Mouse (Mus musculus): ENCODE measurements around the gene Fblim1. TPM values are rescaled to one million over a fixed set of nuclear protein-coding genes. Genes with fewer than 3 reads are reported as not detected.
A peak's percentile ranks its signal among the peaks of the same experiment; 100 is the strongest.

Gene Fblim1
- polyA plus RNA-seq, 1 experiment from 2014 or later: 58.1 TPM

GRCm38 (mm10) chr4:141604493-141604892, 1.4 kb downstream of the Fblim1 start:
- peaks cover 22% of the 10 kb centered on the region for H3K4me1 ChIP-seq (replicated peaks; ENCODE audit: insufficient read depth, low read length)
- H3K36me3 ChIP-seq (ENCODE audit: insufficient read depth, low read length): no peaks in the 10 kb centered on the region
- peak; percentile 85 for DNase-seq (ENCODE audit: low spot score)
- H3K4me3 ChIP-seq (replicated peaks; ENCODE audit: low read depth, low read length): no peak overlapping the region
- no peaks in the 10 kb centered on the region for H3K9me3 ChIP-seq (replicated peaks; ENCODE audit: low read length)
- H3K27ac ChIP-seq: peak overlapping the region; percentile 82
- H3K9ac ChIP-seq (ENCODE audit: low read depth, low read length): no peak overlapping the region
- 21% methylated on average over 8 of the region's 8 CpGs for WGBS
- ATAC-seq (replicated peaks; ENCODE audit: low FRiP score, low read depth): peak; percentile 50
- no peak for TF ChIP-seq CTCF (IDR thresholded peaks at IDR 0.05; ENCODE audit: low read depth)
- no peak overlapping the region for H3K4me2 ChIP-seq (ENCODE audit: low read length)
- H3K27me3 ChIP-seq (ENCODE audit: insufficient read depth, low read length): no peaks in the 10 kb centered on the region

- H3K27ac ChIP-seq: peak overlapping the region; percentile 82
- DNase-seq (ENCODE audit: low spot score): no peak
- no peaks in the 10 kb centered on the region for H3K9me3 ChIP-seq (replicated peaks; ENCODE audit: low read length)
- no peak for TF ChIP-seq CTCF (IDR thresholded peaks at IDR 0.05; ENCODE audit: low read depth)
- H3K36me3 ChIP-seq (ENCODE audit: insufficient read depth, low read length): no peaks in the 10 kb centered on the region
- no peaks in the 10 kb centered on the region for H3K27me3 ChIP-seq (ENCODE audit: insufficient read depth, low read length)
- peaks cover 22% of the 10 kb centered on the region for H3K4me1 ChIP-seq (replicated peaks; ENCODE audit: insufficient read depth, low read length)
- ATAC-seq (replicated peaks; ENCODE audit: low FRiP score, low read depth): no peak
- H3K4me2 ChIP-seq (ENCODE audit: low read length): no peak overlapping the region
- 71% methylated on average over 4 of the region's 4 CpGs for WGBS
- no peak overlapping the region for H3K4me3 ChIP-seq (replicated peaks; ENCODE audit: low read depth, low read length)
- no peak overlapping the region for H3K9ac ChIP-seq (ENCODE audit: low read depth, low read length)
Observed at GRCm38 (mm10) chr4:141603921-141604320, 2.0 kb downstream of the Fblim1 start.

- 56% methylated on average over 11 of the region's 11 CpGs for WGBS
- H3K27ac ChIP-seq: peak overlapping the region; percentile 76
- peak; percentile 59 for DNase-seq (ENCODE audit: low spot score)
Observed at GRCm38 (mm10) chr4:141602523-141603223, 3.2 kb downstream of the Fblim1 start.

GRCm38 (mm10) chr4:141601148-141601862, 4.6 kb downstream of the Fblim1 start:
- no peak overlapping the region for H3K9ac ChIP-seq (ENCODE audit: low read depth, low read length)
- H3K9me3 ChIP-seq (replicated peaks; ENCODE audit: low read length): no peaks in the 10 kb centered on the region
- no peak overlapping the region for H3K4me3 ChIP-seq (replicated peaks; ENCODE audit: low read depth, low read length)
- TF ChIP-seq CTCF (IDR thresholded peaks at IDR 0.05; ENCODE audit: low read depth): no peak; the same call in 1 of the 2 replicates
- WGBS: 74% methylated on average over 12 of the region's 12 CpGs
- ATAC-seq (replicated peaks; ENCODE audit: low FRiP score, low read depth) (no peak), DNase-seq (ENCODE audit: low spot score) (no peak)
- no peak overlapping the region for H3K27ac ChIP-seq
- H3K36me3 ChIP-seq (ENCODE audit: insufficient read depth, low read length): no peaks in the 10 kb centered on the region
- no peak overlapping the region for H3K4me2 ChIP-seq (ENCODE audit: low read length)
- H3K4me1 ChIP-seq (replicated peaks; ENCODE audit: insufficient read depth, low read length): peaks cover 25% of the 10 kb centered on the region
- no peaks in the 10 kb centered on the region for H3K27me3 ChIP-seq (ENCODE audit: insufficient read depth, low read length)

More at GRCm38 (mm10) chr4:141602523-141603223, 3.2 kb downstream of the Fblim1 start:
- TF ChIP-seq CTCF (IDR thresholded peaks at IDR 0.05; ENCODE audit: low read depth): peak; percentile 40; the same call in 1 of the 2 replicates
- no peak overlapping the region for H3K9ac ChIP-seq (ENCODE audit: low read depth, low read length)
- H3K36me3 ChIP-seq (ENCODE audit: insufficient read depth, low read length): no peaks in the 10 kb centered on the region
- H3K9me3 ChIP-seq (replicated peaks; ENCODE audit: low read length): no peaks in the 10 kb centered on the region
- no peak for ATAC-seq (replicated peaks; ENCODE audit: low FRiP score, low read depth)
- H3K4me1 ChIP-seq (replicated peaks; ENCODE audit: insufficient read depth, low read length): peaks cover 24% of the 10 kb centered on the region
- H3K4me2 ChIP-seq (ENCODE audit: low read length): no peak overlapping the region
- no peaks in the 10 kb centered on the region for H3K27me3 ChIP-seq (ENCODE audit: insufficient read depth, low read length)
- no peak overlapping the region for H3K4me3 ChIP-seq (replicated peaks; ENCODE audit: low read depth, low read length)

GRCm38 (mm10) chr4:141600364-141600763, 5.5 kb downstream of the Fblim1 start:
- Histone ChIP-seq H3K4me1 (replicated peaks; ENCODE audit: insufficient read depth, low read length) (peaks cover 22% of the 10 kb centered on the region), H3K27ac (peak overlapping the region; percentile 14; the same call in 1 of the 2 replicates), H3K36me3 (ENCODE audit: insufficient read depth, low read length) (no peaks in the 10 kb centered on the region), H3K9ac (ENCODE audit: low read depth, low read length) (no peak overlapping the region), H3K4me2 (ENCODE audit: low read length) (peak overlapping the region; percentile 97), H3K4me3 (replicated peaks; ENCODE audit: low read depth, low read length) (no peak overlapping the region), H3K27me3 (ENCODE audit: insufficient read depth, low read length) (no peaks in the 10 kb centered on the region), H3K9me3 (replicated peaks; ENCODE audit: low read length) (no peaks in the 10 kb centered on the region)
- ATAC-seq (replicated peaks; ENCODE audit: low FRiP score, low read depth): no peak
- TF ChIP-seq CTCF (IDR thresholded peaks at IDR 0.05; ENCODE audit: low read depth): no peak
- 42% methylated on average over 6 of the region's 6 CpGs for WGBS
- no peak for DNase-seq (ENCODE audit: low spot score)

GRCm38 (mm10) chr4:141599251-141600141, 6.4 kb downstream of the Fblim1 start:
- peak overlapping the region; percentile 97 for H3K4me2 ChIP-seq (ENCODE audit: low read length)
- no peaks in the 10 kb centered on the region for H3K27me3 ChIP-seq (ENCODE audit: insufficient read depth, low read length)
- WGBS: 1% methylated on average over 45 of the region's 57 CpGs
- H3K9ac ChIP-seq (ENCODE audit: low read depth, low read length): peak overlapping the region; percentile 78
- ATAC-seq (replicated peaks; ENCODE audit: low FRiP score, low read depth): no peak
- H3K4me1 ChIP-seq (replicated peaks; ENCODE audit: insufficient read depth, low read length): peaks cover 18% of the 10 kb centered on the region
- peaks cover 8% of the 10 kb centered on the region for H3K36me3 ChIP-seq (ENCODE audit: insufficient read depth, low read length)
- H3K9me3 ChIP-seq (replicated peaks; ENCODE audit: low read length): no peaks in the 10 kb centered on the region
- no peak for DNase-seq (ENCODE audit: low spot score)
- no peak for TF ChIP-seq CTCF (IDR thresholded peaks at IDR 0.05; ENCODE audit: low read depth)
- H3K27ac ChIP-seq: peak overlapping the region; percentile 94
- peak overlapping the region; percentile 63 for H3K4me3 ChIP-seq (replicated peaks; ENCODE audit: low read depth, low read length)

All from kidney, postnatal 0 days (tissue).